Mouse (Mus musculus) forebrain, embryonic 14.5 days (tissue): ENCODE data around the gene Muc5ac. TPM values are rescaled to one million over a fixed set of nuclear protein-coding genes. Genes with fewer than 3 reads are reported as not detected.

ENCODE experiments used
- polyA plus RNA-seq: library from polyadenylated mRNA; unstranded; fragments of >200 nt; fragmentation: Nextera tagmentation; extraction: Ambion mirVana; gene quantifications from 2 replicates; pipeline ENCODE4 v1.2.1, GENCODE M21; 2014

Gene Muc5ac
- polyA plus RNA-seq, 1 experiment from 2014 or later: not detected

Other genes with a start within 250 kb of the Muc5ac start
- 32.7 and 37.1 TPM in 2 replicates for gene Chid1, start 249.1 kb upstream of the Muc5ac start, polyA plus RNA-seq
- 72.4 and 83.6 TPM in 2 replicates for gene Ap2a2, start 226.8 kb upstream of the Muc5ac start, polyA plus RNA-seq
- gene Muc6, start 133.7 kb upstream of the Muc5ac start, polyA plus RNA-seq: 0.09 and 0.16 TPM in 2 replicates
- gene Muc2, start 98.6 kb upstream of the Muc5ac start, polyA plus RNA-seq: not detected in 2 replicates
- gene Muc5b, start 50.1 kb downstream of the Muc5ac start, polyA plus RNA-seq: 0.01 TPM in 1 of 2 replicates, not detected in the other
- 74.0 and 87.3 TPM in 2 replicates for gene Tollip, start 129.5 kb downstream of the Muc5ac start, polyA plus RNA-seq
- 20.8 and 21.7 TPM in 2 replicates for gene Brsk2, start 160.8 kb downstream of the Muc5ac start, polyA plus RNA-seq